Mouse (Mus musculus) heart, embryonic 14.5 days (tissue): ENCODE measurements around the gene Rptor. TPM values are rescaled to one million over a fixed set of nuclear protein-coding genes. Genes with fewer than 3 reads are reported as not detected.
A peak's percentile ranks its signal among the peaks of the same experiment; 100 is the strongest.

Experiments
- ATAC-seq: fragments of 200-750 bp; cut with Nextera tagmentation; 2 replicates; pipeline ENCODE4 v1.8.0; 2017; ENCODE audit warnings: low read depth, moderate TSS enrichment; ENCODE audit not compliant: insufficient number of reproducible peaks, insufficient read depth, low FRiP score
- H3K27ac ChIP-seq, 2 experiments: fragments of 200-500 bp in 1 of 2; fragments of 300-500 bp in 1 of 2; sonication (generic) in 1 of 2; replicated peaks in 1 of 2; 2 replicates each; pipeline ENCODE4 v1.5.1; 2012 to 2014; ENCODE audit warnings: low read depth in 2 of 2, low read length in 2 of 2, control low read depth in 1 of 2, mild to moderate bottlenecking in 1 of 2, mixed read lengths in 1 of 2; ENCODE audit not compliant: control insufficient read depth in 1 of 2, insufficient read depth in 1 of 2
- H3K27me3 ChIP-seq: fragments of 300-500 bp; sonication (generic); 2 replicates; pipeline ENCODE4 v1.6.1; 2014; ENCODE audit warnings: mild to moderate bottlenecking, low read length, control low read depth; ENCODE audit not compliant: control insufficient read depth, insufficient read depth
- H3K36me3 ChIP-seq: fragments of 300-500 bp; sonication (generic); 2 replicates; pipeline ENCODE4 v1.6.1; 2014; ENCODE audit warnings: mild to moderate bottlenecking, control low read depth, low read length, mixed read lengths; ENCODE audit not compliant: control insufficient read depth, insufficient read depth
- H3K4me1 ChIP-seq, 2 experiments: fragments of 200-500 bp in 1 of 2; fragments of 300-500 bp in 1 of 2; sonication (generic) in 1 of 2; 2 replicates each; pipeline ENCODE4 v1.6.1; 2012 to 2014; ENCODE audit warnings: low read length in 2 of 2, control low read depth in 1 of 2, mixed read lengths in 1 of 2; ENCODE audit not compliant: control insufficient read depth in 2 of 2, insufficient read depth in 2 of 2
- H3K4me2 ChIP-seq: fragments of 300-500 bp; sonication (generic); 2 replicates; pipeline ENCODE4 v1.6.1; 2014; ENCODE audit warnings: mild to moderate bottlenecking, low read length
- H3K4me3 ChIP-seq, 2 experiments: fragments of 200-500 bp in 1 of 2; fragments of 300-500 bp in 1 of 2; sonication (generic) in 1 of 2; 2 replicates each; pipeline ENCODE4 v1.5.1; 2012 to 2014; ENCODE audit warnings: low read length in 2 of 2, mild to moderate bottlenecking in 2 of 2, control low read depth in 1 of 2, low read depth in 1 of 2, moderate library complexity in 1 of 2; ENCODE audit not compliant: control insufficient read depth in 1 of 2, insufficient read depth in 1 of 2
- H3K9ac ChIP-seq: fragments of 300-500 bp; sonication (generic); 2 replicates; pipeline ENCODE4 v1.6.1; 2014; ENCODE audit warnings: mild to moderate bottlenecking, low read length
- H3K9me3 ChIP-seq: fragments of 300-500 bp; sonication (generic); 2 replicates; pipeline ENCODE4 v1.6.1; 2016; ENCODE audit warnings: low read length, control low read depth; ENCODE audit not compliant: control insufficient read depth
- WGBS: fragments of 180-500 bp; shearing (Covaris S2); extraction: QIAGEN DNeasy Blood & Tissue Kit; methylation state at CpG from one replicate; pipeline ENCODE4 v1.1.7; 2014; 5-methylcytosine and 5-hydroxymethylcytosine counted together
- polyA plus RNA-seq: library from polyadenylated mRNA; unstranded; fragments of >200 nt; fragmentation: Nextera tagmentation; extraction: Ambion mirVana; gene quantifications from 2 replicates; pipeline ENCODE4 v1.2.1, GENCODE M21; 2014

Gene Rptor
- polyA plus RNA-seq, 1 experiment from 2014 or later, result 11.2 TPM

GRCm38 (mm10) chr11:119907006-119907650, 304.4 kb downstream of the Rptor start:
- Histone ChIP-seq H3K36me3 (no peaks in the 10 kb centered on the region), H3K4me3 (no peak overlapping the region), H3K4me2 (no peak overlapping the region), H3K27ac (no peak overlapping the region), H3K27me3 (peaks cover 25% of the 10 kb centered on the region), H3K9ac (no peak overlapping the region), H3K4me1 (peaks cover 5% of the 10 kb centered on the region in 2 experiments; a peak in 2 of 4 replicates), H3K9me3 (no peaks in the 10 kb centered on the region)
- WGBS, result 26% methylated on average over 7 of the region's 7 CpGs
- ATAC-seq, result no peak

- peaks cover 6 to 8% of the 10 kb centered on the region in 2 experiments; a peak in 3 of 4 replicates for H3K4me1 ChIP-seq
- ATAC-seq, result no peak
- no peaks in the 10 kb centered on the region for H3K36me3 ChIP-seq
- no peaks in the 10 kb centered on the region for H3K9me3 ChIP-seq
- H3K4me2 ChIP-seq, result no peak overlapping the region
- H3K9ac ChIP-seq, result no peak overlapping the region
- no peak overlapping the region for H3K4me3 ChIP-seq
- 41% methylated on average over 7 of the region's 7 CpGs for WGBS
- H3K27me3 ChIP-seq, result peaks cover 25% of the 10 kb centered on the region
- H3K27ac ChIP-seq, result no peak overlapping the region
These were observed 305.0 kb downstream of the Rptor start for GRCm38 (mm10) chr11:119907711-119908110.

GRCm38 (mm10) chr11:119909436-119909835, 306.7 kb downstream of the Rptor start:
- no peaks in the 10 kb centered on the region for H3K36me3 ChIP-seq
- H3K9ac ChIP-seq, result peak overlapping the region; percentile 55
- ATAC-seq, result no peak
- H3K27ac ChIP-seq, result no peak overlapping the region
- peaks cover 25% of the 10 kb centered on the region for H3K27me3 ChIP-seq
- H3K4me3 ChIP-seq, result peak overlapping the region in 1 of 2 experiments; percentile 1; a peak in 1 of 4 replicates
- 2% methylated on average over 5 of the region's 5 CpGs for WGBS
- peaks cover 14 to 17% of the 10 kb centered on the region in 2 experiments for H3K4me1 ChIP-seq
- no peaks in the 10 kb centered on the region for H3K9me3 ChIP-seq
- peak overlapping the region; percentile 52 for H3K4me2 ChIP-seq

- Histone ChIP-seq H3K27me3 (peaks cover 11% of the 10 kb centered on the region; the same call in 1 of the 2 replicates), H3K27ac (no peak overlapping the region), H3K4me3 (peak overlapping the region; percentile 73 to 92), H3K4me1 (peaks cover 25 to 43% of the 10 kb centered on the region in 2 experiments), H3K4me2 (peak overlapping the region; percentile 98), H3K36me3 (peaks cover 21% of the 10 kb centered on the region), H3K9me3 (no peaks in the 10 kb centered on the region), H3K9ac (peak overlapping the region; percentile 99)
- no peak for ATAC-seq
- WGBS, result 8% methylated on average over 7 of the region's 7 CpGs
These were observed 310.1 kb downstream of the Rptor start for GRCm38 (mm10) chr11:119912845-119913244.

- H3K4me3 ChIP-seq, result peak within 1 kb of the TSS; percentile 73 to 92
These were observed 310.7 kb downstream of the Rptor start, which contains the start of gene Chmp6 for GRCm38 (mm10) chr11:119913291-119913934. Chmp6 (plus strand) TSS chr11:119913441.

GRCm38 (mm10) chr11:119913935-119914314, 311.2 kb downstream of the Rptor start:
- no peak for ATAC-seq
- H3K27me3 ChIP-seq, result peaks cover 3% of the 10 kb centered on the region; the same call in 1 of the 2 replicates
- H3K4me2 ChIP-seq, result peak overlapping the region; percentile 98
- H3K4me1 ChIP-seq, result peaks cover 25 to 43% of the 10 kb centered on the region in 2 experiments
- peaks cover 32% of the 10 kb centered on the region for H3K36me3 ChIP-seq
- under 1% methylated on average over 26 of the region's 26 CpGs for WGBS
- H3K9ac ChIP-seq, result peak overlapping the region; percentile 99
- H3K27ac ChIP-seq, result peak overlapping the region; percentile 33 to 81; a peak in 3 of 4 replicates
- H3K9me3 ChIP-seq, result no peaks in the 10 kb centered on the region
- peak overlapping the region; percentile 73 to 92 for H3K4me3 ChIP-seq

More at GRCm38 (mm10) chr11:119913291-119913934, 310.7 kb downstream of the Rptor start, which contains the start of gene Chmp6:
- Histone ChIP-seq H3K36me3 (peaks cover 27% of the 10 kb centered on the region), H3K4me1 (peaks cover 25 to 43% of the 10 kb centered on the region in 2 experiments), H3K4me2 (peak within 1 kb of the TSS; percentile 98), H3K27me3 (peaks cover 6% of the 10 kb centered on the region; the same call in 1 of the 2 replicates), H3K9ac (peak within 1 kb of the TSS; percentile 99), H3K27ac (peak within 1 kb of the TSS; percentile 59 to 81), H3K9me3 (no peaks in the 10 kb centered on the region)
- ATAC-seq, result peak; percentile 60
- under 1% methylated on average over 43 of the region's 48 CpGs for WGBS

- WGBS, result 12% methylated on average over 4 of the region's 4 CpGs
- peak overlapping the region; percentile 99 for H3K9ac ChIP-seq
- peak overlapping the region; percentile 73 to 92 for H3K4me3 ChIP-seq
- peaks cover 37% of the 10 kb centered on the region for H3K36me3 ChIP-seq
- H3K9me3 ChIP-seq, result no peaks in the 10 kb centered on the region
- peak overlapping the region; percentile 98 for H3K4me2 ChIP-seq
- no peaks in the 10 kb centered on the region for H3K27me3 ChIP-seq
- no peak for ATAC-seq
- H3K27ac ChIP-seq, result peak overlapping the region in 1 of 2 experiments; percentile 81; a peak in 2 of 4 replicates
- H3K4me1 ChIP-seq, result peaks cover 25 to 43% of the 10 kb centered on the region in 2 experiments
These were observed 311.7 kb downstream of the Rptor start for GRCm38 (mm10) chr11:119914381-119914780.
